Mouse (Mus musculus) midbrain, embryonic 12.5 days (tissue): Measurements from ENCODE around the gene Dcun1d4. TPM values are rescaled to one million over a fixed set of nuclear protein-coding genes. Genes with fewer than 3 reads are reported as not detected.
"Not testable (repeated sequence)": the region's sequence is repeated elsewhere in the genome, so short reads cannot be mapped to it uniquely, and the experiment has no call there.

Experiments
- ATAC-seq: fragments of 200-750 bp; cut with Nextera tagmentation; 2 replicates; pipeline ENCODE4 v1.8.0; 2017; ENCODE audit warnings: low read depth, moderate TSS enrichment, moderate library complexity; ENCODE audit not compliant: low FRiP score
- H3K27ac ChIP-seq: fragments of 300-500 bp; sonication (generic); replicated peaks from 2 replicates; pipeline ENCODE4 v1.5.1; 2016; ENCODE audit warnings: mild to moderate bottlenecking
- H3K27me3 ChIP-seq: fragments of 300-500 bp; sonication (generic); 2 replicates; pipeline ENCODE4 v1.6.1; 2016; ENCODE audit warnings: mild to moderate bottlenecking
- H3K36me3 ChIP-seq: fragments of 300-500 bp; sonication (generic); 2 replicates; pipeline ENCODE4 v1.6.1; 2016
- H3K4me1 ChIP-seq: fragments of 300-500 bp; sonication (generic); 2 replicates; pipeline ENCODE4 v1.6.1; 2016
- H3K4me2 ChIP-seq: fragments of 300-500 bp; sonication (generic); replicated peaks from 2 replicates; pipeline ENCODE4 v1.6.1; 2016; ENCODE audit warnings: mild to moderate bottlenecking, moderate library complexity
- H3K4me3 ChIP-seq: fragments of 300-500 bp; sonication (generic); 2 replicates; pipeline ENCODE4 v1.5.1; 2016; ENCODE audit warnings: mild to moderate bottlenecking
- H3K9ac ChIP-seq: fragments of 300-500 bp; sonication (generic); replicated peaks from 2 replicates; pipeline ENCODE4 v1.6.1; 2016; ENCODE audit warnings: mild to moderate bottlenecking, moderate library complexity
- H3K9me3 ChIP-seq: fragments of 300-500 bp; sonication (generic); 2 replicates; pipeline ENCODE4 v1.6.1; 2016; ENCODE audit warnings: mild to moderate bottlenecking
- WGBS: fragments of 180-500 bp; shearing (Covaris S2); methylation state at CpG from one replicate; pipeline ENCODE4 v1.1.7; 2016; 5-methylcytosine and 5-hydroxymethylcytosine counted together
- polyA plus RNA-seq: library from polyadenylated mRNA; unstranded; fragments of >200 nt; fragmentation: Nextera tagmentation; extraction: Ambion mirVana; gene quantifications from 2 replicates; pipeline ENCODE4 v1.2.1, GENCODE M21; 2016

Gene Dcun1d4
- polyA plus RNA-seq, 1 experiment from 2014 or later: 58.4 TPM

DNA sequence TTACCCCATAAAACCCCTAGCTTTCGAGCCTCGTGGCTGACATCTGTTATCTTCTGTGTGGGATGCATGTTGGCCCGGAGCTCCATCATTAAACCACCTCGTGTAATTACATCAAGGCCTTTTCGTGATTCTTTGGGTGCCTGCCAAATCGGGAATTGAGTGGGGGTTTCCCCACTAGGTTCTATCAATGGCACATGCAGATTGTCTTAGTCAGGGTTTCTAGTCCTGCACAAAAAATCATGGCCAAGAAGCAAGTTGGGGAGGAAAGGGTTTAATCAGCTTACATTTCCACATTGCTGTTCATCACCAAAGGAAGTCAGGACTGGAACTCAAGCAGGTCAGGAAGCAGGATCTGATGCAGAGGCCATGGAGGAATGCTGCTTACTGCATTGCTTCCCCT is 103.2 kb downstream of the Dcun1d4 start:
- not testable (repeated sequence) for H3K4me1 ChIP-seq, H3K9me3 ChIP-seq, H3K4me3 ChIP-seq, H3K27me3 ChIP-seq, H3K9ac ChIP-seq, ATAC-seq, H3K4me2 ChIP-seq, H3K27ac ChIP-seq, H3K36me3 ChIP-seq
- WGBS: 91% methylated on average over 6 of the region's 6 CpGs

DNA sequence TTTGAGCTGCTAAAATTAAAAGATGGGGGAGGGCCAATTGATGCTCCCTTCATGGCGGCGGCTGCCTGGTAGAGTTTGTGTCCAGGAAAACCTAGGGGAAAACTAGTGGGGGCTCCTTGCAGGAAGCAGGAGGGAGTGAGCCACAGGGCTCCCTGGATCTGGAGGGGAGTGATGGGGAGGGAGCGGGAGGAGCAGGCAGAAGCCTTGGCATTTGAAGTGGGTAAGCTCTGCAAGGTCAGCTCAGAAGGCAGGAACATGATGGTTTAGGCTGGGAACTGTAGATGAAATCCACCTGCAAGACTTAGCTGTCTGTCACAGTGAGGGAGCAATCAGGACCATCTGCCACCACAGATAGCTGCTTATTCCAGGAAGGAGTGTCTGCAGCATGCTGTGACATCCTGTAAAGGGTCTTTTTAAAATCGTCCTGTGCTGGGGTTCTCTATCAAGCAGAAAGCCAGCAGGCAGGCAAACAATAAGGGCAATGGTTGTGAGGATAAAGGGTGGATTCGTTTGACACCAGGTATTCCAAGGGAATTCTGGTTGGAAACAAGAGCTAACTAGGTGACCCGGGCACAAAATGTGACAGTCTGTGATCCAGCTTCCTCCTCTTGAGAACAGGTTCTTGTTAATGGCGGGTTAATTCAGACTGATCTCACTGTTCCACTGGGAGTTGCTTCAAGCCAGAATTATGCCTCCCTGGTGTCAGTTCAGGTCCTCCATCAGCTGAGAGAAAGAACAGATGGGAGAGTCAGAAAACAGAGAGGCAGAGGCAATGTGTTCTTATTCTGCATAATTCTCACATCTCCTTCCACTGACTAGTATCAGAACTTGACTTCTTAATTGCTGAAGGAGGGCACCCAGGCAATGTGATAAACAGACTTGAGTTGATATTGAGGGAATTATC is 104.7 kb downstream of the Dcun1d4 start:
- 21% methylated on average over 7 of the region's 7 CpGs for WGBS
- Histone ChIP-seq H3K36me3 (no peaks in the 10 kb centered on the region), H3K27ac (peak overlapping the region; percentile 40), H3K4me1 (peaks cover 7% of the 10 kb centered on the region; the same call in 1 of the 2 replicates), H3K9me3 (no peaks in the 10 kb centered on the region), H3K4me2 (no peak overlapping the region), H3K4me3 (no peak overlapping the region), H3K27me3 (no peaks in the 10 kb centered on the region), H3K9ac (no peak overlapping the region)
- no peak for ATAC-seq

DNA sequence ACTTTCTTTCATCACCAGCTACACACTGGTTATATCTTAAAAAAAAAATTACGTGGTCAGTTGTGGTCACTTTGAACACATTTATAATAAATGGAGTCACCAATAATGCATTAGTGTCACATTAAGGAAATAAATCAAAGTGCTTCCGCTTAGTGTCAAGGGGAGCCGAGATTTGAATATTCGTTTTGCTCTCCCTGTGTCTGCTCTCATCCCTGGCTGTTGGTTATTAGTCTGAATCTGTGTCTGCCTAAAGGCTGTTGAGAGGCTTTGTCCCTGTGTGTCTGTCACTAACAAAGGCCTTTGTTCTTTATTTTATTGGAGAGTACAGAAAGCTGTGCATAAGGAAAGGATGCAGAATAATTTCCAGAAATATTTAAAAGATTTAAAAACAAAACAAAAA is 105.8 kb downstream of the Dcun1d4 start:
- WGBS: 73% methylated on average over 4 of the region's 4 CpGs
- H3K27me3 ChIP-seq: no peaks in the 10 kb centered on the region
- no peak overlapping the region for H3K9ac ChIP-seq
- H3K36me3 ChIP-seq: no peaks in the 10 kb centered on the region
- no peak overlapping the region for H3K27ac ChIP-seq
- H3K4me1 ChIP-seq: peaks cover 7% of the 10 kb centered on the region; the same call in 1 of the 2 replicates
- ATAC-seq: no peak
- no peak overlapping the region for H3K4me3 ChIP-seq
- no peak overlapping the region for H3K4me2 ChIP-seq
- H3K9me3 ChIP-seq: no peaks in the 10 kb centered on the region

DNA sequence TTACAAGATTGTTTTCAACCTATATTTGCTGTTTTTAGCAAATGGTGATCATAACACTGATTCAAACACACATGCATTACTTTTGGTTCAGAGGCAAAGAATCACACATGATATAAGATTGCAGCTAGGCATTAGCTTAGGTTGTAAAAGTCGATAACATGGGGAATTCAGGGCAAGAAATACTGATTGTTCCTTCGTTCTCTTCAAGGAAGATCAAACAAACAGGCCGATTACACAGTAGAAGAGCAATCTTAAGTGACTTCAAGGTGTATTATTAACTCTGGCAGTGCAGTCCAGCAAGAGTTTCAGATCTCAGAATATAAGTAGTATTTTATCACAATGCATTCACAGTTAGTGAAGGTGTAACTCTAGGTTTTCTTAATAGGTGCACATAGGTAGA is 106.3 kb downstream of the Dcun1d4 start:
- no peak overlapping the region for H3K9ac ChIP-seq
- ATAC-seq: no peak

DNA sequence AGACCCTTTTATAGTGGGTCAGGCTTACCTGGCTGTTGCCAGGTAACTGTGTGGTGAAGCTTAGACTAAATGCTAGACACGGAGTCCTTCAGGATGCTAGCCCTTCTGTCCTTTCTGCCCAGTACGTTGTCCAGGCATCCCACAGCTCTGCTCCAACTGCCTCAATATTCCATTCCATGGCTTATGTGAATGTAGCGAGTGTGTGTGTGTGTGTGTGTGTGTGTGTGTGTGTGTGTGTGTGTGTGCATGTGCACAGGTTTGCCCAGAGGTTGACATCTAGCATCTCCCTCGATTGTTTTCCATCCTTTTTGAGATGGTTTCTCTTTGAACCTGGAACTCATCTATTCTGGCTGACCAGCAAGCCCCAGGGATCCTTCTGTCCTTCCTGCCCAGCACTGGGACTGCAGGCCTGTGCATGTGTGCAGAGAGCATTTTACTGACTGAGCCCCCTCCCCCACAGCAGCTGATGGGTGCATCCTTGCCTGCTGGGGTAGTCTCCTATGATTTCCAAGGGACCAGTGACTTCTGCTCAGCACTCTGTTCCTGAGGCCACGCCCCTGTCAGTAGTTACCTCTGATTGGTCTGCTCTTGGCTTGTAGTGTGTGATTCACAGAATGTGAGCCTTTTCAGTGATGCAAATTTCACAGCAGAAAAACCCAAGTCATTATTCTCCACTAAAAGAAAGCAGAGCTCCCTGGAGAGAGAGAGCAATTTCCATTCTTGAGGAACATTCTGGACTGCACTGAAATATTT is 118.3 kb downstream of the Dcun1d4 start:
- H3K4me3 ChIP-seq: no peak overlapping the region
- peak overlapping the region; percentile 5; the same call in 1 of the 2 replicates for H3K27ac ChIP-seq
- H3K9me3 ChIP-seq: no peaks in the 10 kb centered on the region
- no peaks in the 10 kb centered on the region for H3K27me3 ChIP-seq
- H3K4me2 ChIP-seq: no peak overlapping the region
- H3K9ac ChIP-seq: no peak overlapping the region
- ATAC-seq: peak; percentile 84
- no peaks in the 10 kb centered on the region for H3K36me3 ChIP-seq
- WGBS: 62% methylated on average over 5 of the region's 5 CpGs
- H3K4me1 ChIP-seq: peaks cover 20% of the 10 kb centered on the region

More for the DNA sequence above, 106.3 kb downstream of the Dcun1d4 start:
- H3K4me2 ChIP-seq: no peak overlapping the region
- peaks cover 7% of the 10 kb centered on the region; the same call in 1 of the 2 replicates for H3K4me1 ChIP-seq
- H3K27me3 ChIP-seq: no peaks in the 10 kb centered on the region
- H3K27ac ChIP-seq: no peak overlapping the region
- 76% methylated on average over 3 of the region's 3 CpGs for WGBS
- H3K9me3 ChIP-seq: no peaks in the 10 kb centered on the region
- no peaks in the 10 kb centered on the region for H3K36me3 ChIP-seq
- H3K4me3 ChIP-seq: no peak overlapping the region

DNA sequence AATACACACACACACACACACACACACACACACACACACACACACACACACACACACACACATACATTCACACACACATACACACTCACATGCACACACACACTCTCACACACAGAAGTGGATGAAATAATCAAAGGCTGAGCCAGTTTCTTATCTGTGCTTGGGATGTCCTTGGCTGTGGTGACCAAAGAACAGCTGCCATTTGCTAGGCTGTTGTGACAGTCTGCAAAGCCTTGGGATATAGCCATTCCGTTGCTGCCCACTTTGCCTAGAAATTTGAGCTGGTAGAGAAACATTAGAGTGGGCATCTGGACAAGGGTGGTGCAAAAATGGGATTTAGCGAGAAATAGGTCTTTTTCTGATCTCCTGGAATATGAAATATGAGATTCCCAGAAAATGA is 119.2 kb downstream of the Dcun1d4 start:
- no peak for ATAC-seq
- H3K9me3 ChIP-seq: no peaks in the 10 kb centered on the region
- H3K4me1 ChIP-seq: peaks cover 20% of the 10 kb centered on the region
- H3K4me2 ChIP-seq: no peak overlapping the region
- H3K36me3 ChIP-seq: no peaks in the 10 kb centered on the region
- H3K27me3 ChIP-seq: no peaks in the 10 kb centered on the region
- WGBS: 86% methylated on average over 2 of the region's 2 CpGs
- H3K9ac ChIP-seq: no peak overlapping the region
- no peak overlapping the region for H3K4me3 ChIP-seq
- H3K27ac ChIP-seq: no peak overlapping the region

DNA sequence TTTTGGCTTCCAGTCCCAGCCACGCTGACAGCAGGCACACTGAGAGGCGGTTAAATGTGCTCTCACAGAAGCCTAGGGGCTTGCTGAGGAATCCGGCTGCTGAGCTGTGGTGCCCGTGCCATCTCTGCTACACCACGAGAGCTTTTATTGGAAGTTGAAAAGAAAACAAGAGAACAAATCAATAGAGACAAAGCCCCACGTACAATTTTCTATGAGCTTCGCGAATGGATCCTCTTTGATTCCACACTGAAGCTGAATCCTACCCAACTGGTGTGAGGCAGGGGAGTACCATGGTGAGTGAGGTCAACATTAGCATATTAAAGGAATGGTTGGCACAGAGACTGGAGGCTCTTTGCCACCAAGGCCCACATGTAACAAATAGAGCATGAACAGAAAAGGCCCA is 120.6 kb downstream of the Dcun1d4 start:
- WGBS: 54% methylated on average over 8 of the region's 8 CpGs
- Histone ChIP-seq H3K4me3 (no peak overlapping the region), H3K9me3 (peaks cover 1% of the 10 kb centered on the region; the same call in 1 of the 2 replicates), H3K27me3 (no peaks in the 10 kb centered on the region), H3K36me3 (no peaks in the 10 kb centered on the region), H3K4me1 (peaks cover 20% of the 10 kb centered on the region), H3K4me2 (no peak overlapping the region), H3K9ac (no peak overlapping the region), H3K27ac (no peak overlapping the region)
- no peak for ATAC-seq

DNA sequence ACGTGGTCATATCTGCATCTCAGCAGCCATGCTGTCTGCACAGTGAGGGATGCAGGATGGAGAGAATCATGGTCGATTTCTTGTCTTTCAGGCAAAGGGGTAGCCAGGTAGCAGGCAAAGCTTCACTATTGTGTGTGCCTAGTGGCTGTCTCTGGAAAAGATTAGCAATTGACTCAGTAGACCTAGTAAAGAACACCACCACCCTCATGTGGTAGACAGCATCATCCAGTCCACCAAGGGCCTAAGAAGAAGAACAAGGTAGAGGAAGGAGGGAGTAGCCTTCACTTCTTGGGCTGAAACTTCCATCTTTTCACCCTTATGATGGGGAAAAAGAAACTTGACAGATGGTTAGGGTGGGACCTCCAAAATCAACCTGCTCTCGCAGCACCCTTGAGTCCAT is 122.1 kb downstream of the Dcun1d4 start:
- Histone ChIP-seq H3K9me3 (peaks cover 3% of the 10 kb centered on the region; the same call in 1 of the 2 replicates), H3K36me3 (no peaks in the 10 kb centered on the region), H3K27ac (no peak overlapping the region), H3K27me3 (no peaks in the 10 kb centered on the region), H3K4me2 (no peak overlapping the region), H3K4me1 (peaks cover 20% of the 10 kb centered on the region), H3K9ac (no peak overlapping the region), H3K4me3 (no peak overlapping the region)
- WGBS: 77% methylated on average over 3 of the region's 3 CpGs
- ATAC-seq: no peak

DNA sequence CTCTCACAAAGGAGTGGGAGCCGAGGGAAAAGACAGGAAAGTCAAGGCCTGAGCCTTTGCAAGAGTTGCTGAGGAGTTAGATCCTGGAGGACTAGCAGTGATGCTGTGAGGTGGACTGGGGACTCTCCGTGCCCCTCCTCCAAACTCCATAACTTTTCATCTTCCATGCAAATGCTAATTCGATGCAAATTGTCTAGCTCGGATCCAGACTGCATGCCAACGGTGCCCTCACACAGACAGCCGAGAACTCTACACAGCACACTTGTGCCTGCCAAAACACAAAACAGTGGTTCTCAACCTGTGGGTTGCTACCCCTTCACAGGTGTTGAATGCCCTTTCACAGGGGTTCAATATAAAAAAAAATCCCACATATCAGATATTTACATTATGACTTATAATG is 123.7 kb downstream of the Dcun1d4 start:
- Histone ChIP-seq H3K4me2 (no peak overlapping the region), H3K9me3 (peaks cover 3% of the 10 kb centered on the region; the same call in 1 of the 2 replicates), H3K4me1 (peaks cover 12% of the 10 kb centered on the region), H3K27ac (no peak overlapping the region), H3K9ac (no peak overlapping the region), H3K36me3 (no peaks in the 10 kb centered on the region), H3K27me3 (no peaks in the 10 kb centered on the region), H3K4me3 (no peak overlapping the region)
- ATAC-seq: no peak
- 88% methylated on average over 6 of the region's 6 CpGs for WGBS

DNA sequence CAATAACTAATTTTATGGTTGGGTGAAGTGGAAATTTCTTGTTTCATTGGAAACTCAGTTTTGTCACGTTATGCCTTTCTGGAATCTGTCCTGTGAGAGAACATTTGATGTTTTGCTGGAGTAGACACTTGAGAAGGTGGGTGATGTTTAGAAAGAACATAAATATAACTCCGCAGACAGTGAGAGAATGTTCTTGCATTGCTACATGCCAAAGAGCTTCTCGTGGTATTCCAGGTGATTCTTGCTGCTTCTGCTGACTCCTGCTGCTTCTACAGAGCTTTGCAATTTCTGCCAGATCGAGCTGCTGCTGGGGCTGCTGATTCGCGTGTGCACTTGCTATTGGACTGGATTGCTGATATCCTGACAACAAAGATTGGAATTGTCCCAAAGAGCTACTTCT is 124.2 kb downstream of the Dcun1d4 start:
- no peak for ATAC-seq
- Histone ChIP-seq H3K27me3 (no peaks in the 10 kb centered on the region), H3K27ac (no peak overlapping the region), H3K4me1 (peaks cover 8% of the 10 kb centered on the region), H3K4me3 (no peak overlapping the region), H3K9ac (no peak overlapping the region), H3K9me3 (peaks cover 3% of the 10 kb centered on the region; the same call in 1 of the 2 replicates), H3K4me2 (no peak overlapping the region), H3K36me3 (no peaks in the 10 kb centered on the region)
- WGBS: 91% methylated on average over 6 of the region's 6 CpGs
